Mouse (Mus musculus) left cerebral cortex, adult 2 months (tissue): Measurements from ENCODE around the gene Slc26a1. TPM values are rescaled to one million over a fixed set of nuclear protein-coding genes. Genes with fewer than 3 reads are reported as not detected.
A peak's percentile ranks its signal among the peaks of the same experiment; 100 is the strongest.

ENCODE experiments used
- DNase-seq, 2 experiments: peaks; one replicate each; pipeline ENCODE4 v3.0.0; 2021 to 2022; ENCODE audit warnings: low spot score in 2 of 2, mixed read lengths in 1 of 2; ENCODE audit errors: extremely low spot score in 1 of 2
- H3K27ac ChIP-seq: fragments of 200-600 bp; 2 replicates; pipeline ENCODE4 v1.8.1; 2022
- H3K4me3 ChIP-seq: fragments of 200-600 bp; 2 replicates; pipeline ENCODE4 v1.8.1; 2022
- CTCF ChIP-seq: fragments of 200-600 bp; IDR thresholded peaks from 2 replicates; pipeline ENCODE4 v1.8.1; 2022; ENCODE audit warnings: antibody characterized with exemption, mild to moderate bottlenecking, moderate library complexity
- intact Hi-C: fragments of 180-260 bp; cut with DNase I; formaldehyde crosslinking; loops from one replicate; pipeline ENCODE4 v1.15.1; 2025
- total RNA-seq, 2 experiments: library from RNA; stranded (reverse); gene quantifications; 2 replicates each; pipeline ENCODE4 v1.2.3; 2021

The Slc26a1 gene
- total RNA-seq, 2 experiments from 2014 or later: 0.89 to 1.4 TPM

GRCm38 (mm10) chr5:108703754-108704626 is 28.6 kb upstream of the Slc26a1 start:
- no peak for DNase-seq
- Histone ChIP-seq H3K27ac (no peak overlapping the region), H3K4me3 (no peak overlapping the region)
- intact Hi-C loops: no loop called here
- TF ChIP-seq CTCF: no peak

GRCm38 (mm10) chr5:108701341-108702021 is 26.1 kb upstream of the Slc26a1 start:
- no peak overlapping the region for H3K27ac ChIP-seq
- no peak for TF ChIP-seq CTCF
- DNase-seq: no peak
- intact Hi-C loops: no loop called here
- H3K4me3 ChIP-seq: no peak overlapping the region

- no peak overlapping the region for H3K4me3 ChIP-seq
- intact Hi-C loops: no loop called here
- TF ChIP-seq CTCF: no peak
- H3K27ac ChIP-seq: no peak overlapping the region
- no peak for DNase-seq
Observed at GRCm38 (mm10) chr5:108700346-108700745, 25.0 kb upstream of the Slc26a1 start.

GRCm38 (mm10) chr5:108697341-108697753 is 22.0 kb upstream of the Slc26a1 start:
- peak in 1 of 2 experiments; percentile 64 for DNase-seq

GRCm38 (mm10) chr5:108696542-108696941 is 21.2 kb upstream of the Slc26a1 start:
- no peak for DNase-seq
- Histone ChIP-seq H3K4me3 (no peak overlapping the region), H3K27ac (no peak overlapping the region)
- intact Hi-C loops: loop anchor here (2.0 kb wide), 1 partner anchor 16 kb away; no protein-coding TSS in a partner anchor
- TF ChIP-seq CTCF: no peak

More at GRCm38 (mm10) chr5:108697341-108697753, 22.0 kb upstream of the Slc26a1 start:
- no peak for TF ChIP-seq CTCF
- intact Hi-C loops: loop anchor here (2.0 kb wide), 1 partner anchor 15 kb away; no protein-coding TSS in a partner anchor
- Histone ChIP-seq H3K27ac (peak overlapping the region; percentile 64; the same call in 1 of the 2 replicates), H3K4me3 (no peak overlapping the region)

- TF ChIP-seq CTCF: no peak
- intact Hi-C loops: loop anchor here (2.0 kb wide), 1 partner anchor 17 kb away; no protein-coding TSS in a partner anchor
- no peak overlapping the region for H3K27ac ChIP-seq
Observed at GRCm38 (mm10) chr5:108695861-108696260, 20.5 kb upstream of the Slc26a1 start.

GRCm38 (mm10) chr5:108694352-108695261 is 19.2 kb upstream of the Slc26a1 start:
- no peak for TF ChIP-seq CTCF
- H3K27ac ChIP-seq: no peak overlapping the region; the same call in 1 of the 2 replicates
- DNase-seq: no peak
- H3K4me3 ChIP-seq: peak overlapping the region; percentile 47
- intact Hi-C loops: no loop called here

More at GRCm38 (mm10) chr5:108695861-108696260, 20.5 kb upstream of the Slc26a1 start:
- H3K4me3 ChIP-seq: no peak overlapping the region
- no peak for DNase-seq

- peak overlapping the region; percentile 47 for H3K4me3 ChIP-seq
- DNase-seq: peak; percentile 57 to 79
- no peak overlapping the region for H3K27ac ChIP-seq
- no peak for TF ChIP-seq CTCF
- intact Hi-C loops: loop anchor here (2.0 kb wide), 1 partner anchor 33 kb away; no protein-coding TSS in a partner anchor
Observed at GRCm38 (mm10) chr5:108693872-108694288, 18.5 kb upstream of the Slc26a1 start.

- TF ChIP-seq CTCF: peak; percentile 50
- intact Hi-C loops: loop anchor here (2.0 kb wide), 1 partner anchor 35 kb away; no protein-coding TSS in a partner anchor
- peak within 1 kb of the TSS; percentile 30 for H3K4me3 ChIP-seq
- H3K27ac ChIP-seq: no peak within 1 kb of the TSS
- peak in 1 of 2 experiments; percentile 36 for DNase-seq
Observed at GRCm38 (mm10) chr5:108692271-108692670, 16.9 kb upstream of the Slc26a1 start, which contains the start of gene Fgfrl1. Gene Fgfrl1, plus strand, starts transcription at chr5:108692382.

GRCm38 (mm10) chr5:108691152-108691551 is 15.8 kb upstream of the Slc26a1 start:
- no peak overlapping the region for H3K4me3 ChIP-seq
- intact Hi-C loops: no loop called here
- no peak for DNase-seq
- peak; percentile 33 for TF ChIP-seq CTCF
- no peak overlapping the region for H3K27ac ChIP-seq

- Histone ChIP-seq H3K27ac (no peak overlapping the region), H3K4me3 (no peak overlapping the region)
- TF ChIP-seq CTCF: no peak
- intact Hi-C loops: no loop called here
- DNase-seq: no peak
Observed at GRCm38 (mm10) chr5:108689091-108689490, 13.7 kb upstream of the Slc26a1 start.
